Mouse (Mus musculus) kidney, adult 2 months (tissue): Measurements from ENCODE around the gene Nsg2.

ENCODE experiments used
- CTCF ChIP-seq: fragments of 200-500 bp; conservative IDR thresholded peaks from 2 replicates; pipeline ENCODE4 v1.5.1; 2011; ENCODE audit warnings: low read depth, mild to moderate bottlenecking, control low read depth, low read length, moderate library complexity, mixed read lengths; ENCODE audit not compliant: insufficient read depth, insufficient read length
- POLR2A ChIP-seq: fragments of 200-500 bp; IDR thresholded peaks from one replicate; pipeline ENCODE4 v1.6.1; 2011; ENCODE audit warnings: low read depth, low read length, control low read depth

DNA sequence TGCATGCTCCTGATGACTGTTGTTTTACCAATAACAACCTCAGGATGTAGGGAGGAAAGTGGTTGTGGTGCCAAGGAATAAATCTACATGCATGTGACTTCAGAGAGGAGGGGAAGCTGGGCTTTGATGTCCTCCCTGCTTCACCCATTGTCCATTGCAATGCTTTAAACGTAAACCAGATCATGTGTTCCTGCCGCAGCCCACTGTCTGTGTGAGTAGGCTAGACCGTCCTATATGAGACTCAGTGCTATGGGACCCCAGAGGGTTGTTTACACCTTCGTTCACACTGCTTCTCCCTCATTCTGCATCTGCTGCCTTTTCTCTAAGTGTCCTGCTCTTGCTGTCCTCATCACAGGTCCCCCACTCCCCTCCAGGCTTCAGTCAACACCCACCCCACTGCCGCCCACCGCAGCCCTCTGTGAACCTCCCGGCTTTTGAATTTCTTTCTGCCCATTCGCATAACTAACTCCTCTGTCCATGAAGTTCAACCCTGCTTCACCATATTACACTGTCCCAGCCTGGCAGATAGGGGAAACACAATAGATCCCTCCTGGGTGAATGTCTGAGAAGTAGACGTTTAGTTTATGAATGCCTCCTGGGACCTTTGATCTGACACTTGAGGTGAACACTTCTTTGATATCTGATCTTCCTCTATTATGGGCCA is 87.6 kb downstream of the Nsg2 start:
- no peak for TF ChIP-seq CTCF
- no peak for TF ChIP-seq POLR2A
